Mouse (Mus musculus): Measurements from ENCODE around the gene Atg9a. TPM values are rescaled to one million over a fixed set of nuclear protein-coding genes. Genes with fewer than 3 reads are reported as not detected.

Gene Atg9a
- polyA plus RNA-seq, 1 experiment from 2014 or later: 28.3 TPM

DNA sequence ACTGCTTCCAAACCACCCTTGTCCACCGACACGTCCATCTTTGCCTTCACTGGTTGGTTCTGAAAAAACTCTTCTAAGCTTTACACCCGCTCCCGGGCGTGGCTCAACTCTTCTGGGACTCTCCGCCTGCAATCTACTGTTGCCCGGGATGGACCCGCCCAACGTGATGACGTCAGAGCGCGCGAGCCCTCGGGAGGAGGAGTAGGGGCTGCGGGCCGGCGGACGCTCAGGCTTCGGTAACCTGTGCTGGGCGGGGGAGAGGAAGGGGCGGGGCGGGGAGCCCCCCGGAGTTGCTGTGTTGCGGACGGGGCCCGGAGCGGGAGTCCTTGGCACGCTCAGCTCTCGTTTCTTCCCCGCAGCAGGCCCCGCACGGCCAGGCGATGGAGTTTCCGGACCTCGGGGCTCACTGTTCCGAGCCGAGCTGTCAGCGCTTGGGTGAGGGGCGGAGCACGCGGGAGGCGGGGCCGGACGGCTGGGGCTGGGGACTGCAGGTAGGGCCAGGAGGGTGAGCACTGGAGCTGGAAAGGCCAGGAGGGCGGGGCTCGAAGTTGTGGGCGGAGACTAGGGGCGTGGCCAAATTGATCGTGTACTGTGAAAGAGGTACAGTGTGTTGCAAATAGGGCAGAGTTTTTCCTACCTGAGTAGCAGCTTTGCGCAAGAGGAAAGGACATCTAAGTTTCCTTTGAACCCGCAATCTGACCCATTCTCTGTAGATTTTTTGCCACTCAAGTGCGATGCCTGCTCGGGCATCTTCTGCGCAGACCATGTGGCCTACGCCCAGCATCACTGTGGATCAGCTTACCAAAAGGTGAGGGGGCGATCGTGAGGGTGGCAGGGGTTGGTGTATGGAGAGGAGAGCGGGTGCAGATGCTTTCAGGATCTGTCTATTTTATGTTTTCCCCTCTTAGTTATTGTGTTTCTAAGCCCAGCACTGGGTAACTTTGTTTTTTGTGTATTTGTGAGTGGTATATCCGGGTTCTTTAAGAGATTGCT is 23.2 kb downstream of the Atg9a start, which contains the start of gene Zfand2b:
Zfand2b (plus strand) TSS at position 175 of the 993 bp plus-strand sequence.
- peak within 1 kb of the TSS; percentile 80 for H3K4me3 ChIP-seq (ENCODE audit: low read depth, low read length)
- peaks cover 26% of the 10 kb centered on the region for H3K36me3 ChIP-seq (ENCODE audit: insufficient read depth, low read length)
- TF ChIP-seq CTCF (IDR thresholded peaks at IDR 0.05): no peak; the same call in none of the 2 replicates
- no peak for TF ChIP-seq EP300 (IDR thresholded peaks at IDR 0.05)
- peak within 1 kb of the TSS; percentile 84 for H3K27ac ChIP-seq (ENCODE audit: low read length)
- peak; percentile 98 for ATAC-seq
- WGBS: 1% methylated on average over 55 of the region's 59 CpGs
- DNase-seq (ENCODE audit: low spot score): peak; percentile 97
- no peaks in the 10 kb centered on the region for H3K27me3 ChIP-seq (replicated peaks; ENCODE audit: insufficient read depth, low read length)
- H3K4me2 ChIP-seq (replicated peaks; ENCODE audit: low read depth, low read length): peak within 1 kb of the TSS; percentile 55
- H3K9me3 ChIP-seq (ENCODE audit: low read length): no peaks in the 10 kb centered on the region
- peak within 1 kb of the TSS; percentile 56 for H3K9ac ChIP-seq (replicated peaks; ENCODE audit: low read depth)
- H3K4me1 ChIP-seq (ENCODE audit: insufficient read depth, low read depth, low read length): peaks cover 4% of the 10 kb centered on the region; the same call in 1 of the 2 replicates

DNA sequence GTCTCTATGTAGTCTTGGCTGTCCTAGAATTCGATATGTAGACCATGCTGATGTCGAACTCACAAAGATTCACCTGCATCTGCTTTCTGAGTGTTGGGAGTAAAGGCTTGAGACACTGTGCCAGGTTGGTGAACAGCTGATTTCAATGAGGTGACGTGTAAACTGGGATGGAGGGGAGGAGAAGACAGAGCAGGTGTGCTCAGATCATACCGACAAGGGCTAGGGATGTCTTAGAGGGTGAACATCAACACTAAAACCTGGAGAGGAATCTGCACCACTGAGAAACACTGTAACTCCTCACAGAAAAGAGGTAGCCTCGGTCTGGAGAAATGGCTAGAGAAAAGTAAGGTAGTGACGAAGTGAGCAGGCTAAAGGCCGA is 23.9 kb downstream of the Atg9a start:
- Histone ChIP-seq H3K4me1 (ENCODE audit: insufficient read depth, low read depth, low read length) (peaks cover 4% of the 10 kb centered on the region; the same call in 1 of the 2 replicates), H3K27ac (ENCODE audit: low read length) (peak overlapping the region; percentile 84; the same call in 1 of the 2 replicates), H3K9ac (replicated peaks; ENCODE audit: low read depth) (peak overlapping the region; percentile 29; the same call in 1 of the 2 replicates), H3K27me3 (replicated peaks; ENCODE audit: insufficient read depth, low read length) (no peaks in the 10 kb centered on the region), H3K4me3 (ENCODE audit: low read depth, low read length) (peak overlapping the region; percentile 80), H3K36me3 (ENCODE audit: insufficient read depth, low read length) (peaks cover 25% of the 10 kb centered on the region), H3K9me3 (ENCODE audit: low read length) (no peaks in the 10 kb centered on the region), H3K4me2 (replicated peaks; ENCODE audit: low read depth, low read length) (peak overlapping the region; percentile 55)
- 7% methylated on average over 7 of the region's 7 CpGs for WGBS
- DNase-seq (ENCODE audit: low spot score): no peak
- no peak for TF ChIP-seq EP300 (IDR thresholded peaks at IDR 0.05)
- TF ChIP-seq CTCF (IDR thresholded peaks at IDR 0.05): no peak
- ATAC-seq: peak; percentile 1

DNA sequence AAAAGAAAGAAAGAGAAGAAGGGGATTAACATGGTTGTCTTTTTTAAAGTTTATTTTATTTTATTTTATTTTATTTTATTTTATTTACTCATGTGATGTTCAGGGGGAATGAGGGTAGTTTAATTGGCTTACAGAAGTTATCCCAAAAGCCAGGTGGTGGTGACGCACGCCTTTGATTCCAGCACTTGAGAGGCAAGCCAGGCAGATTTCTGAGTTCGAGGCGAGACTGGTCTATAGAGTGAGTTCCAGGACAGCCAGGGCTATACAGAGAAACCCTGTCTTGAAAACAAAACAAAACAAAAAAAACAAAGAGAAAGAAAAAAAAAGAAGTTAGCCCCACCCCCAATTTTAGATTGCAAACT is 31.8 kb downstream of the Atg9a start:
- H3K9ac ChIP-seq (replicated peaks; ENCODE audit: low read depth): no peak overlapping the region
- H3K9me3 ChIP-seq (ENCODE audit: low read length): no peaks in the 10 kb centered on the region
- 63% methylated on average over 4 of the region's 4 CpGs for WGBS
- H3K4me2 ChIP-seq (replicated peaks; ENCODE audit: low read depth, low read length): no peak overlapping the region
- ATAC-seq (no peak), DNase-seq (ENCODE audit: low spot score) (no peak)
- H3K27me3 ChIP-seq (replicated peaks; ENCODE audit: insufficient read depth, low read length): no peaks in the 10 kb centered on the region
- H3K36me3 ChIP-seq (ENCODE audit: insufficient read depth, low read length): no peaks in the 10 kb centered on the region
- no peak for TF ChIP-seq EP300 (IDR thresholded peaks at IDR 0.05)
- TF ChIP-seq CTCF (IDR thresholded peaks at IDR 0.05): no peak
- no peaks in the 10 kb centered on the region for H3K4me1 ChIP-seq (ENCODE audit: insufficient read depth, low read depth, low read length)
- no peak overlapping the region for H3K4me3 ChIP-seq (ENCODE audit: low read depth, low read length)
- no peak overlapping the region for H3K27ac ChIP-seq (ENCODE audit: low read length)

DNA sequence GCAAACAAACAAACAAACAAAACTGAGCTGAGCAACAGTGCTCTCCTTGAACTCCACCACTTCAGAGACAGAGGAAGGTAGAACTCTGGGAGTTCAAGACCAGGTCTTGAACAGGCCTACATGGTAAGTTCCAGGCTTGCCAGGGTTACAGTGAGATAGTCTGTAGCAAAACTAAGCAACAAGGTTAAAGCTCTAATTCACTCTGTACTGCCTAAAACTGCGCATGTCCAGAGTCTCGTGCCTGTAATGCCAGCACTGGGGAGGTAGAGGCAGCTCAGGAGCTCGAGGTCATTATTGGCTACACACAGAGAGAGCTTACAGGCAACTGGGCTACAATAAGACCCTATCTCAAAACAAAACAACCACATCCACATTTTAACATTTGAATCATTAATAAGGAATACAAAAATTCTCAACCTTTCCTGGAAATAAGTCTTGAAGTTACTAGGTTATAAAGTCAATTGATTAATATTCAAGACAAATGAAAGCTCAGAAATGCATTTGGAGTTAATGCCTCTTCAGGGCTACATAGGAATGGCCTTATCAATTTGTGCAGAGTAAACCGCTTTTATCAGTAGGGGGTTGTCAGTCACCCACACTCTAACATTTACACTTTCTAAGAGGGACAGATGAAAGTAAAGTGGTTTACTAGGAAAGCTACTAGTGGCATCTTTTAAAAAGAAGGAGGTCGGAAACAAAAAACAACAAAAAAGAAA is 32.3 kb downstream of the Atg9a start:
- 48% methylated on average over 5 of the region's 5 CpGs for WGBS
- H3K4me3 ChIP-seq (ENCODE audit: low read depth, low read length): no peak overlapping the region
- H3K27me3 ChIP-seq (replicated peaks; ENCODE audit: insufficient read depth, low read length): no peaks in the 10 kb centered on the region
- no peak overlapping the region for H3K9ac ChIP-seq (replicated peaks; ENCODE audit: low read depth)
- no peak overlapping the region for H3K4me2 ChIP-seq (replicated peaks; ENCODE audit: low read depth, low read length)
- H3K27ac ChIP-seq (ENCODE audit: low read length): no peak overlapping the region
- TF ChIP-seq CTCF (IDR thresholded peaks at IDR 0.05) (no peak), EP300 (IDR thresholded peaks at IDR 0.05) (no peak)
- DNase-seq (ENCODE audit: low spot score) (no peak), ATAC-seq (no peak)
- no peaks in the 10 kb centered on the region for H3K36me3 ChIP-seq (ENCODE audit: insufficient read depth, low read length)
- no peaks in the 10 kb centered on the region for H3K4me1 ChIP-seq (ENCODE audit: insufficient read depth, low read depth, low read length)
- no peaks in the 10 kb centered on the region for H3K9me3 ChIP-seq (ENCODE audit: low read length)

DNA sequence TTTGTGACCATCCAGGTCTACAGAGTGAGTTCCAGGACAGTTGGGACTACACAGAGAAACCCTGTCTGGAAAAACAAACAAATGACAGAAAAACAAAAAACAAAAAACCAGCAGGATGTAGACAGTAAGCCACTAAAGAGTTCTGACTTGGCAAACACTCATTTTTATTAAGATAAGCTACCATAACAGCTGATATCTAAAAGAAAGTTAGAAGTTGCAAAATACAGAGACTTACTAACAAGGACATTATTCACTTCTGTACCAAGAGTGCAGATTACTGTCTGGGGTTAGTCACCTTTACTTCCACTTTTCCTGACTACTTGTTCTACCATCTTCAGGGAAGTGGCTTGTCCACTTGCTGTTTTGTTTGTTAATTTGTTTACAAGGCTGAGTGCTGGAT is 33.0 kb downstream of the Atg9a start:
- Histone ChIP-seq H3K4me2 (replicated peaks; ENCODE audit: low read depth, low read length) (no peak overlapping the region), H3K27ac (ENCODE audit: low read length) (no peak overlapping the region), H3K9me3 (ENCODE audit: low read length) (no peaks in the 10 kb centered on the region), H3K9ac (replicated peaks; ENCODE audit: low read depth) (no peak overlapping the region), H3K4me3 (ENCODE audit: low read depth, low read length) (no peak overlapping the region), H3K27me3 (replicated peaks; ENCODE audit: insufficient read depth, low read length) (no peaks in the 10 kb centered on the region), H3K36me3 (ENCODE audit: insufficient read depth, low read length) (no peaks in the 10 kb centered on the region), H3K4me1 (ENCODE audit: insufficient read depth, low read depth, low read length) (no peaks in the 10 kb centered on the region)
- DNase-seq (ENCODE audit: low spot score): no peak
- no peak for TF ChIP-seq CTCF (IDR thresholded peaks at IDR 0.05)
- TF ChIP-seq EP300 (IDR thresholded peaks at IDR 0.05): no peak
- no peak for ATAC-seq

DNA sequence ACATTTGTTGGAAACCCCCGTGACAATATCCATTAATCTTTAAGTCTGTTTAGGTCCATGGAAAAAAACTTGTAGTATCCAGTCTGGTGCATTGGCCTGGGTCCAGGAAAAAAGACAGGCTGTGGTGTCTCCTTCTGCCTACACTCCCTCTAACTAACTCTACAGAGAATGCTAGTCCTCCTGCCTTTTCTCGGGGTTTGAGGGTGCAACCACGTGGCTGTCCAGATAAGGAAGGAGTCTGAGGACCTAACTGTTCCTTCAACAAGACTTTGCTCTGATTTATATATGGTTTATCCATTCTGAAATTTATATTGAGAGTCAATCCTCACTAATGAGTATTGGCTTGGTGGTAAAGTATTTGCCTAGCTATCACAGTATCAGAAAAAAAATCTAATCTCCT is 36.2 kb downstream of the Atg9a start:
- WGBS: 28% methylated on average over 3 of the region's 3 CpGs
- H3K36me3 ChIP-seq (ENCODE audit: insufficient read depth, low read length): no peaks in the 10 kb centered on the region
- TF ChIP-seq CTCF (IDR thresholded peaks at IDR 0.05) (no peak), EP300 (IDR thresholded peaks at IDR 0.05) (no peak)
- H3K4me1 ChIP-seq (ENCODE audit: insufficient read depth, low read depth, low read length): no peaks in the 10 kb centered on the region
- H3K27me3 ChIP-seq (replicated peaks; ENCODE audit: insufficient read depth, low read length): no peaks in the 10 kb centered on the region
- H3K27ac ChIP-seq (ENCODE audit: low read length): no peak overlapping the region
- no peak overlapping the region for H3K4me3 ChIP-seq (ENCODE audit: low read depth, low read length)
- H3K9ac ChIP-seq (replicated peaks; ENCODE audit: low read depth): no peak overlapping the region
- no peaks in the 10 kb centered on the region for H3K9me3 ChIP-seq (ENCODE audit: low read length)
- no peak overlapping the region for H3K4me2 ChIP-seq (replicated peaks; ENCODE audit: low read depth, low read length)
- DNase-seq (ENCODE audit: low spot score) (no peak), ATAC-seq (no peak)
